Mouse (Mus musculus) c-Kit-positive CD71-negative TER-119-negative erythroid progenitor cells, embryonic 14.5 days (primary cell): ENCODE data around the gene Gale.
"Not testable (repeated sequence)": the region's sequence is repeated elsewhere in the genome, so short reads cannot be mapped to it uniquely, and the experiment has no call there.

Source experiments
- DNase-seq: peaks from one replicate; pipeline ENCODE4 v3.0.0-alpha.2; 2013; ENCODE audit warnings: low read depth

Gale gene

DNA sequence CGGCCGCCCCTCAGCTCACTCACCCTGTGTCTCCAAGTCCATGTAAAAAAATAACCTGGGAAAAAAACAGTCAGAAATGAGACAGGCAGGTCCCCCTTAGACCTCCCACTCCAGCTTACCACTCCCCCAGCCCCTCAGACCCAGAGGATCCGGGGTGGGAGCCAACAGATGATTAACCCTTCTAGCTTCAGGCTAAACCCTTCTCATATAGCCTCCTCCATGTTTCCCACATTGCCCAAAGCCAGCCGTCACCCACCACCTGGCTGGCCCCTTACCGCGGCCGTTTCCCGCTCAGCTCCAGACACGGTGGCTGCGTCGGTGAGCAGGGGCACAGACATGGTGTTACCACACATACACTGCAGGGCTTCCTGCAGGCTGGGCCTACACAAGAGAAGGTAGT lies 7.1 kb downstream of the Gale start:
- no peak for DNase-seq

DNA sequence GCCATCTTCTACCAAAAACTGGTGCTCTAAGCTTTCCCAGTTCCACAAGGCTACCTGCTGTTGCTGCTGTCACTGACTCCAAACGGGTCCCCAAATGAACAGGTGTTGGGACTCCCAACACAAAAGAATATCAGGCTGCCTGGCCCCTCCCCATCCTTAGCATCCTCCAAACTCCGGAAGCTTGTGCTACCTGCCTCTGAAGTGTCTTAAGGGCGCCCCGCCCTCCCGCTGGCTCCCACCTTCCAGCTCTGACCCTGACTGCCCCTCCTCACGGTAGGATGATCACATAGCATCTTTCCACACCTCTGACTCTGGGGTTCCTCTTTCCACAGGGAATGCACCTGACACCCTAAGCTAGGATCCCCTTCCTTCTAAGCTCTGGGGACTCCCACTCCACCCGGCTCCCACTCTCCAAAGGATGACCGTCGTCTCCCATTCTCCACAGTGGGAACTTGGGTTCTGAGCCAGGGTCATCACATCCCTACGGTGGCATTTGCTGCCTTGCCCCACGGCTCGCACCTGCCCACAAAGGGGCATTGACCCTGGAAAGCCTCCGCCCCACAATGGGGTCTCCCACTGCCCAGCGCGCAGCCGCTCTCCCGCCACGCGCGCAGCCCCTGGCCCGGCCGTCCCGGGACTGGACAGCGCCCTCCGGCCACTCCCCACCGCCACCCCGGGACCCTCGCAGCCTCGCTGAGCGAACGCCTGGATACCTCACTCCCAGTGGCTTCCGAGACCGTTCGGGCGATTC lies 8.5 kb downstream of the Gale start:
- no peak for DNase-seq

DNA sequence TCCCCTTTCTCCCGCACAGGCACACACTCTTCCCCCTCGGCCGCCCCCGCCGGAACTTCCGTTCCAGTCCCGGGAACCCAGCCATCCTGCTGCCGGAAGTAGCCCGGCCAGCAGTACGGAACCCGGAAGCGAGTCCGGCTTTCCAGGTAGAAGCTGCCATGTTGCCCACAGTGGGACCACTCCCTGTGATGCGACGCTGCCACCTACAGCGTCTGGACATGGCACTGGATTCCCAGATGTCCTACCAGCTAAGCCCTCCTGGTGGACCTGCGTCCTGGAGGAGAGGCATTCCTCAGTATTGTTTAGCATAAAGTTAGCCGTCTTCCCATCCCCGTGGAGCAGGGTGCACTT lies 9.0 kb downstream of the Gale start, which contains the start of gene Lypla2:
Gene Lypla2 (minus strand): TSS at position 71 of the 351 bp plus-strand sequence.
- no peak for DNase-seq

DNA sequence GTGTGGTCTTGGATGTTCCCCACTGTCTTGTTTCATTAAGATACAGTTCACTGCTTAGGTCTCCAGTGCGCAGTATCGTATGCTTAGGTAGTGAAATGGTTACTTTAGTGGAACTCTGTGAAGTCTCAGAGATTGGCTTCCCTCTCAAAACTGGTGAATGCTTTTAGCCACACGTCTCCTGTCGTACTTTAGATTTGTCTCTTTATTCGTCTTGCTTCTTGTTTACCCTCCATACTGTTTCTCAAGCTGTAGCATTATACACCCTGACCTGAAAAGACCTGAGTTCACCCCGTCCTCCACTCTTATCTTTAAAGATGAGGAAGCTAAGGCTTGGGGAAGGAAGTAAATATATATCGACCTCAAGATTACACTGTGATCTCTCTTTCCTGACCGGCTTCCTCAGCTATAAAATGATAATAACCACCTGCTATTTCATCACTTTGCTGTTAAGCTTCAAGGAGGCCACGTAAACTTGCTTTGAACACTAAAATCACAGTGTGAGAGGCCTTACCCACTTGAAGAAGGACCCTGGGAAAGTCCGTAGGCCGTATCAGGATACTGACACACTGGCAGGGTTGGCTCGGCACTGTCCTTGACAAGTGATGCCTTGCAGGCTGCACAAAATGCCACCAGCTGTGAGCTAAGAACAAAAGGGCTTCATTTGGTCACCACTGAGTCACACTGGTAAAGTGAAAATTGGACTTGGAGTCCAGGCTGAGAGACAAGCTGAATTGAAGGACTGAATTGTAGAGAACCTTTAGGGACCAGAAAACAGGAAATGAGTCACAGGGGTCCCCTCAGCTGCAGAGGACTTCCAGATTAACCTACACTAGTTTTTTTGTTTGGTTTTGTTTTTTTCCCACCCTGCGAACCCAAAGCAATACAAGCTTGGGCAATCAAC lies 9.6 kb downstream of the Gale start:
- DNase-seq, result no peak

DNA sequence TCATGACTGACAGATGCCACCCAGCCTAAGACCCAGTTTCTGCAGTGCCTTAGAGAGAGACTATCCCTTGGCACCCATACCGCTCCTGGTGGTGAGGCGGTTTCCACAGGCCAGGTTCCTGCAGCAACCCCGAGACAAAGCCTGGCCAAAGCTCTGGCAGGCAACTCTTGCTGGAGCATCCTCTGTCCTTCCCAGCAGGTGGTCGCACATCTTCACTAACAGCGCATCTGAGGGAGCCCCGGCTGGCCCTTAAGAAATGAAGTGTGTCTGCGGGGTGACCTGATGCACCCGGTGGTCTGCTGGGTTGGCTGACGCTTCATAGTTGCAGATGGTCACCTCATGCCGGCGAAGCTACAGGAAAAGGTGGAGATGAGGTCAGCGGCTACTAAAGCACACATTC lies 12.6 kb downstream of the Gale start:
- no peak for DNase-seq

DNA sequence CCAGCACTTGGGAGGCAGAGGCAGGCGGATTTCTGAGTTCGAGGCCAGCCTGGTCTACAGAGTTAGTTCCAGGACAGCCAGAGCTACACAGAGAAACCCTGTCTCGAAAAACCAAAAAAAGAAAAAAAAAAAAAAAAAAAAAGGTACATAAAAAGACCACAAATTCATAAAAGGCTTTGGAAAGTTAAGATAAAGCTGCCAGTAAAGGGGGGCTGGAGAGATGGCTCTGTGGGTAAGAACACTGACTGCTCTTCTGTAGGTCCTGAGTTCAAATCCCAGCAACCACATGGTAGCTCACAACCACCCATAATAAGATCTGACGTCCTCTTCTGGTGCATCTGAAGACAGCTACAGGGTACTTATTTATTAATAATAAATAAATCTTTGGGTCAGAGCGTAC lies 16.7 kb downstream of the Gale start:
- not testable (repeated sequence) for DNase-seq

DNA sequence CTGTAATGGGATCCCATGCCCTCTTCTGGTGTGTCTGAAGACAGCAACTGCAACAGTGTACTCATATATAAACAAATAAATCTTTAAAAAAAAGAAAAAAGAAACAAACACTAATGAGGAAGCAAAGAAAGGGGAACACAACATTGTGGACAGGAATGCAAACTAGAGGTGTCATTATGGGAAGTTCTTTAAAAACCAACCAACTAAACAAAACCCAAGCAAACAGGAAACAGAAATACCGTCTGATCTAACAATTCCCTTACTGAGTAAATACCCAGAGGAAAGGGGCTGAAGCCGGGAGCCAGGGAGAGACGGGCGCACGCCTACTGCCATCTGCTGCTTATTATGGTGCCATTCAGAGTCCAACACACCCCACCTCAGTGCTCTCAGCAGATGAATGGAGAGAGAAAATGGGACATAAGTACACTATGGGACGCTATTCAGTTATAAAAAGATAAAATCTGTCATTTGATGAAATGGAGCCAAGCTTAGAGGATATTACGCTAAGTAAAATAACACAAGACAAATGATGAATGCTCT lies 18.1 kb downstream of the Gale start:
- DNase-seq, result no peak

DNA sequence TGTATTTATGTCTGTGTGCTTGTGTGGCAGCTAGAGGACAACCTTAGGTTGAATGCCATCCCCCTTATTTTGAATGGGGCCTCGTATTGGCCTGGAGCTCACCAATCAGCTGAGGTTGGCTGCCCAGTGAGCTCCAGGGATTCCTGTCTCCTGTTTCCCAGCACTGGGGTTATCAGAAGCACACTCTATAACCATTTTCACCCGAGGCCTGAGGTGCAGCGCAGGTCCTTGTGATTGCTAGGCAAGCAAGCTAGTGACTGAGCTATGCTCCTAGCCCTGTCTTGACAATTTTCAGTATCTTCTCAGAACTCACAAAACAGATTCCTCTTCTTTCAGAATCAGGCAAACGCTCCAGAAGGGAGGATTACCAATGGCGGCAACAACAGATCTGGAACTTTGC lies 21.0 kb downstream of the Gale start:
- DNase-seq, result no peak

DNA sequence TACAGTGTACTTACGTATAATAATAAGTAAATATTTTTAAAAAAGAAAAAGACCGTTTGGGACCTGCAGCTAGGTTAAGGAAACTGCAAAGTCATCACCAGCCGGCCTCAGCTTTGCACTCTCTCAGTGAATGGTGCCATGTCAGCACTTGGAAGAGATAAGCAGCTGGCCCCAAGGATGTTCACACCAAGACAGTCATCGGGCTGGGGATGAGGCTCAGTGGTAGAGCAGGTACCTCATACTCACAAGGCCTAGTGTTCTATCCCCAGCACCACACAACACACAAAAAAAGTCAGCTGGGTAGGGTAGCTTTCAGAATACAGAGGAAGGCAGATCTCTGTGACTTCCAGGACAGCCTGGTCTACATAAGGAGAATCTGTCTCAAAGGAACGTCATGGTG lies 21.7 kb downstream of the Gale start:
- DNase-seq, result no peak

DNA sequence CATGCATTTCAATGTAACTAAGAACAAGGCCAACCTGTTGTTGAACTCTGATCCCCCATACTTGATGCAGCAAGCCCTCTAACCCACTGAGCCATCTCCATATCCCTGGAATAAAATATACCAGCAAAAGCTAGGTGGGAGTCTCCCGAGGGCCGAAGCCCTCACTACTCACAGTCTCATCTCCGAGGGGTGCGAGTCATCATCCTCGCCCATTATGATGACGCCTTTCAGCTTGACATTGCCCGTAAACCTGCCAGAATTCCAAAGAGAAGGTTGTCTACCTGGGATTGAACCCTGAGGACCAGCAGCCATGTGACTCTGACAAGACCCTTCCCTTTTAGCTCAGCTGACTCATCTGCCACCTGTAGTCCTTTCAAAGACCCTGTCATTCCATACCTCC lies 22.2 kb downstream of the Gale start:
- DNase-seq, result no peak

DNA sequence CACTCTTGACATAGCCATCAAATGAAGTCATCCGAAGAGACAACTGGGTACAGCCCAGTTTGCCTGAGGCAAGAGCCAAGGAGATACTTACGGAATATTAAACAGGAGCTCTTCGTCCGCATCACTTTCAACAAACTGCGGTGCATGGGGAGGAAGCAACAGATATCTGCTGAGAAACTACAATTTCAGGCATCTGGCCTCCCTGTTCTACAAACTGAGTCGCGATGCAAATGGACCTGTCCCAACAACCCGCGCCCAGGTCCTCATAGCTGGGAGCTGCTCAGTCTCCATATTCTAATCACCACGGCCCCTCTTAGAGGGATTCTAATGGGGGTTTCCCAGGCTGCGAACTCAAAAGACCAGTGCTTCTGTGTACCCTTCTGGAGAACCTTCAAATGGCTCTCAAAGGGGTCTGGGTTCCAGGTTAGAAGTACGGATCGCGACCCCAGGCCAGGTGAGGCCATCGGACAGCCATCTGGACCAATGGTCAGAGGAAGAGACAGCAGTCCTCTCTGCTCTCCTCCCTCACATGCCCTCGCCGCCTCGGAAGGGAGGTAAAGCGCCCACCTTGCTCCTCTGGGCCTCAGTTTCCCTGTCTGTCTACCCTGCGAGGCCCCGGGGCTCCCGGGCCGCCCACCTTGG lies 22.9 kb downstream of the Gale start:
- DNase-seq, result no peak

DNA sequence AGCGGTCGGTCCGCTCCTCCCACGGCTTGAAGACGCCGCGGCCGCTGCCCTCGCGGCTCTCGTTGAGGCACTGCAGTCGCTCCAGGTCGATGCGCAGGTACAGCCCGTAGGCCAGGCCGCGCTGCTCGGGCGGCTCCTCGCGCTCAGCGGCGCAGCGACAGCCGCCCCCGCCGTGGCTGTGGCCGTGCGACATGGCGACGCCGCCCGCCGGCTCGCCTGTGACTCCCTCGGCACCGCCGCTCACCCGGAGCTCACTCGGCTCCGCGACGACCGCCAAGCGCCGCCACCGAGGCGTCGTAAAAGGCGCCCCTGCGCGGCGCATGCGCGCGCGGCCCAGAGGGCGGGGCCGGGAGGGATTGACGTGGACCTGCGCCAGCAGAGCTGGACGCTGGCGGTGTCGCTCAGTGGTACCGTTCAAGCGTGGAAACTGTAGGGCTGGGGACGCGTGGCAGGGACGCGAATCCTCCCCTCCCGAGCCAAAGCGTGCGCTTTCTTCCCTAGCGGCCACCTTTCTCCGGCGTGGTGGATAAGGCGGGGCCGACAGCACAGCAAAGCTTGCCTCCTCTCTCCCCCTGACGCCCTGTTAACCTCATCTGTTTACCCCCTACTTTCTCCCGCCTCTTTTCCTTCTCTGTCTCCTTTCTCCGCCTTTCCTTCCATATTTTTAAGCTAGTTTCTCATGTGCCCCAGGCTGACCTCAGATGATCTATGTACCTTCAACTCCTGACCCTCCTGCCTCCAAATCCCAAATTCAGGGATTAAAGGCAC lies 23.6 kb downstream of the Gale start, which contains the start of gene Pithd1:
Gene Pithd1 (minus strand): TSS at position 322 of the 768 bp plus-strand sequence.
- peak; percentile 84 for DNase-seq

DNA sequence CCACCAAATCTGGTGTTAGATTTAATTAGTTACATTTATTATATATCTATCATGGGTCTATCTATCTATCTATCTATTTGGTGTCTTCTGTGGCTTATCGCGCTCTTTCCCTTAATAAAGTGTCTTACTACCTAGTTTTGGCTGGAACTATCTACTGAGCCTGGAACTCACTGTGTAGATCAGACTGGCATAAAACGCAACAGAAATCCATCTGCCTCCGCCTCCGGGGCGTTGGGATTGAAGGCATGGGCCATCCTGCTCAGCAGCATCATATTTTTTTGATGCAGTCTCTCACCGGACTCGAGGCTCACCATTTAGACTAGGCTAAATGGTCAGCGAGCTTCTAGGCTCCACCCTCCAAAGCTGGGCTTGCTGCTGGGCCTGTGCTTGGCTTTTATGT lies 24.2 kb downstream of the Gale start:
- DNase-seq, result no peak

DNA sequence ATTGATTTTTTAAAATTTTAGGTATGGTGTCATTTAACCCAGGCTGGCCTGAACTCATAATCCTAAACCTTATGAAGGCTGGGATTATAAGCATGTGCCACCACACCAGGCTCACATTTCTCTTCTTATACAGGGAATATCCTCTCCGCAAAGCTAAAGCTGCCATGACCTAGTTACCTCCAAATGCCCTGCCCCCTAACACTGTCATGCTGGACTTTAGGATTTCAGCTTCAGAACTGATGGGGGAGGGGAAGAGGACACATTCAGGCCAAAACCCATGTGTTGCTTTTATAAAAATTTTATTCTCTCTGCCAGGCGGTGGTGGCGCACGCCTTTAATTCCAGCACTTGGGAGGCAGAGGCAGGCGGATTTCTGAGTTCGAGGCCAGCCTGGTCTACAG lies 30.4 kb downstream of the Gale start:
- no peak for DNase-seq

DNA sequence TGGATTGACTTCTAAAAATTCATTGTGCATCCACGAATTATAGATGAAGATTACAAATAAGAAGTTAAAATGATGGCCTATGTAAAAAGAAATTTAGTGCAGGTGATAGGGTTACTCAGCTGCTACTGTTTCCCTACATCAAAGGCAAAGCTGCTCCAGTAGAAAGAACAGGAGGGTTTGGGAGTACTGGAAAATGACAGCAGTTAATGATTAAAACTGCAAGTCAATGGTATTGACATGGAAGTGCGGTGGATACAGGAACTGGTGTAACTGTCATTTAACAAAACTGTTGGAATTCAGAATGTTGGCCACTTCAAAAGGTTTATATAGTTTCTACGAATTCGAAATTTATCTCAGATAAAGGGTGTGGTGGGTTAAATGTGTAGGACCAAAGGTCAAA lies 31.6 kb downstream of the Gale start:
- DNase-seq, result no peak

DNA sequence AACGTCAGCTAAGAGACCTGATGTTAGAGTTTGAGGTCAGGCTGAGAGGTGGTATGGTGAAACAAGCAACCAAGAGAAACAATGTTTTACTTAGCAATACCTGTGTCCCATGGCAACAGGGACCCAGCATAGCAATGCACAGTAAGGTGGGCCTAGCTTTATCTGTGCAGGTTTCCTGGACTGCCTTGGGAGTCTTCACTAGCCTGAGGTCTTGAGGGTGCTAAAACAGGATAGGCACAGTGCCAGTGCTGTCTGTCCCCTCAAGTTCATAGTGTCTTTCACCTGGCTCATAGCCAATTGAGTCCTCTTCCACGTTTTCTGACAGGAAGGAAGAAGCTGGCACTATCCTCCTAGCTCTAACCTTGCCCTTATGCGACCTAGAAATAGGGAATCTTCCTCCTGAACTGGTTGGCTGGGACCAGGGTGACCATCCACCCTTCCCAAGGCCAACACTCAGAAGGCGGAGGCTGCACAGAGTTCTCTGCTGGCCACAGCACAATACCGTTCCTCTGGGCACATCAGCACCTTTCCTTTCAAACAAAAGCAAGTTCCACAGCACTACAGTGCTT lies 40.7 kb downstream of the Gale start:
- DNase-seq, result no peak

DNA sequence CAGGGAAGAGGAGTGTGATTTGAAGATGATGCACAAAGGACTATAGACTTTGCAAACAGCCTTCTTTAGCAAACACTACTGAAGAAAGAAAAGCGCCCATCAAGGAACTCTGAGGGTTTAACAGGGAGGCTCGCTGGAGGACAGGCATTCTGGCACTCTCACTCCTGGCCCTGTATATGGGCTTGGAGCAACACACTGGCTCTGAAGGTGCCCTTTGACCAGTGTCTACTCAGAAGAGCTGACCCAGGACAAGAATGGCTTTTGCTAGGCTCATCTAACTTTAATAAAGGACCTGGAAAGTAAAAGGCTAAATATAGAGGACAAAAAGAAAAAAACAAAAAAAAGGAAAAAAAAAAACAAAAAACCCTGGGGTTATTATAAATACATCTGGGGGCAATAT lies 41.4 kb downstream of the Gale start:
- DNase-seq, result no peak

DNA sequence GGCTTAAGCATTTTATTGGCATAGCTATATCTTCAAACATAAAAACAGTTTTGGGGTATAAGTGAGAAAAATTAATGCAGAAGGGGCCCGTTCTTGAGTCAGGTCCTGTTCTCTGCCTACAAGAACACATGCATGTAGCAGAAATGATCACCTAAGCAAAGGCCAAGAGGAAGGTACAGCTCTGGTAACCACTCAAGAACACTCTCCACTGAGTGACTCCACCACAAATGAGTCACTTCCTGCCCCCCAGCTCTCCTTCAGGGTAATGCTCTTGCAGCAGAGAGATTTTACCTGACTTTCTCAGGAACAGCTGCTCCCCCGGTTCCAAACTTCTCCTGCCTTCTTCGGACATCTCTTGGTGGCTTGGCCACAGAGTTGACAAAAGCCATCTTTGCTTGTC lies 43.3 kb downstream of the Gale start:
- no peak for DNase-seq

DNA sequence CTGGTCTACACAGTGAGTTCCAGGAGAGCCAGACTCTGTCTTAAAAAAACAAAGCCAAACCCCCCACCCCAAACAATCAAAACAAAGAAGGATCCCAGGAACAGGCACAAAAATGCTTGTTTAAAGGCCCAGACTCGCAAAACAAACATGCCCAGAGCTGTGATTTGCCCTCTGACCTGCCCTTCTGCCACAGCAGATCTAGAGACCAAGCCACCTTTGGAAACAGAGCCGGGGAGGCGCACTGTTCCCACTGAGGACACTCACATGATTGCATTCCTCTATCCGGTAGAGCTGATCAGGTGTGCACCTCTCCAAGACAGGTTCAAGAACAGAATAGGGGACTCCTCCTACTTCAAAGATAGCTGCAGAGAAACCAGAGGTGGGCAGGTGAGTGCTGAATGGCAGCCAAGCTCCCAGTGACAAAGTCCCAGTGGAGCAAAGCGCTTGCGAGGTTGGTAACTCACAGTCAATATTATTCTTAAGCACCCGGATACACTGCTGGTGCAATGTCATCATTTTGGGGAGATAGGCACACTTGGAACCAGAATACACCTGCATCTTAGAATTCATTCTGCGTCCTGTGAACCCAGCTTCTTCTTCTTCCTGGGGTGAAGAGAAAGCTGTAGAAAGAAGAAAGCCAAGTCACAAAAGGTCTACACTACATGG lies 45.4 kb downstream of the Gale start:
- DNase-seq, result no peak

DNA sequence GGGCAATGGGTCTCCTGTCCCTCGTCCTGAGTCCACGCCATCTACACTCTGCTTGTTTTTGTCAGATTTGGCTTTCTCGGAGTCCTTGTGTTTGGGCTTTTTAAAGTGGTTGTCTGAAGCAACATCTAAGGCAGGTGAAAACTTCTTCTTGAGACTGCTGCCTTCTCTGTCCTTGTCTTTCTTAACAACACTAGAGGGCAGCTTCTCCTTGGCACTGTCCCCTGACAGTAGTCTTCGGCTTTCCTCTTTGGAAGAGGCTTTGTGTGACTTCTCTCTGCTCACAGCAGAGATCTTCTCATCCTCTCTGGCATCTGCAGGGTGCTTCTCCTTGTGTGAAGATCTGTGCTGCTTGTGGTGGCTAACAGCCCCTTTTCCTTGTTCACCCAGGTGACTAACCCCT lies 47.1 kb downstream of the Gale start:
- no peak for DNase-seq

DNA sequence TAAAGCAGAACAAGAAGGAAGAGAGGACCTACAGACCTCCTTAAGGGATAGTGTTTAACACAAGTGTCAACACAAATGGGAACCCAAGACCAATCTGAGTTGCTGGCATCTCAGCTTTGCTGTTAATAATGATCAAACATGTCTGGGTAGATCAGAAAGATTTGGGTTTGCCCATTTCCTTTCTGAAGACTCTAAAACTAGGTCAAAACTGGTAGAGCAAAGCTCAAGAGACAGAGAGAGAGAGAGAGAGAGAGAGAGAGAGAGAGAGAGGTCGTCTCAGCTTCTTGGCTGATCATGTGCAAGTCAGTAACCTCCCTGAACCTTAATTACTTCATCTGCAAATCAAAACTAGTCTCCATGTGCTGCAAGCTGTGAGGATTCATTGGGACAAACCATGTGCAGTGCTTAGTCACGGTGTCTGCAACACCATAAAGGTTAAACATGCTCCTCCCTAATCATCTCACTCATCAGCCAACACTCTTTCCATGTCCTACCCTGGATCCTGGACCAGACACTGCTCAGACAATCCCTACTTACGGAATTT lies 52.6 kb downstream of the Gale start:
- no peak for DNase-seq
